ENCODE assay signal across 9 mouse cellular contexts in genomic region chr19:34474991-34475971, GRCm38 (mm10). TPM values are rescaled to one million over a fixed set of nuclear protein-coding genes. Genes with fewer than 3 reads are reported as not detected.
A peak's percentile ranks its signal among the peaks of the same experiment; 100 is the strongest.
DNase-seq lines count a peak whose midpoint lies in the region; ATAC-seq and TF ChIP-seq lines count a peak whose summit lies in the region.
"Had no signal": no experiment of that assay in that cellular context is flagged by ENCODE, and none has a peak within 500 bp of the region (broad histone marks: within the 10 kb centered on the region; RNA-seq: fewer than 3 reads in every experiment).

TSS of gene Ch25h (minus strand) at chr19:34475164.

- peaks cover 56% of the 10 kb centered on the region for H3K27me3 ChIP-seq in erythroblast, embryonic 14.5 days (ENCODE audit: control insufficient read depth)
- peaks cover 6% of the 10 kb centered on the region; the same call in 1 of the 2 replicates for H3K27me3 ChIP-seq in intestine, embryonic 15.5 days (replicated peaks)
- H3K27me3 ChIP-seq in liver, embryonic 12.5 days (replicated peaks): peaks cover 43% of the 10 kb centered on the region
- peaks cover 8% of the 10 kb centered on the region; the same call in 1 of the 2 replicates for H3K27me3 ChIP-seq in midbrain, postnatal 0 days (ENCODE audit: insufficient read depth, low read length)
- no peaks in the 10 kb centered on the region for H3K27me3 ChIP-seq in stomach, postnatal 0 days (ENCODE audit: control insufficient read depth, insufficient read depth, low read length)

- WGBS in intestine, embryonic 15.5 days: under 1% methylated on average over 35 of the region's 35 CpGs
- under 1% methylated on average over 32 of the region's 35 CpGs for WGBS in liver, embryonic 12.5 days (ENCODE audit: insufficient replicate concordance)
- WGBS in midbrain, postnatal 0 days: under 1% methylated on average over 35 of the region's 35 CpGs
- WGBS in stomach, postnatal 0 days: 3% methylated on average over 32 of the region's 35 CpGs

- peak within 1 kb of the TSS; percentile 22; the same call in 1 of the 2 replicates for H3K9ac ChIP-seq in intestine, embryonic 15.5 days
- peak within 1 kb of the TSS; percentile 22; the same call in 1 of the 2 replicates for H3K9ac ChIP-seq in liver, embryonic 12.5 days
- peak within 1 kb of the TSS; percentile 55 for H3K9ac ChIP-seq in midbrain, postnatal 0 days (replicated peaks; ENCODE audit: low read length, poor library complexity, severe bottlenecking)
- H3K9ac ChIP-seq in stomach, postnatal 0 days (ENCODE audit: low read length): peak within 1 kb of the TSS; percentile 53

- TF ChIP-seq CTCF in cortical plate, adult 2 months (IDR thresholded peaks at IDR 0.05; ENCODE audit: extremely low read depth, insufficient read depth, low read length): no peak
- no peak for TF ChIP-seq CTCF in midbrain, postnatal 0 days (IDR thresholded peaks at IDR 0.05)
- TF ChIP-seq CTCF in stomach, postnatal 0 days (IDR thresholded peaks at IDR 0.05; ENCODE audit: low read depth): no peak

- H3K27ac ChIP-seq in cortical plate, adult 2 months (ENCODE audit: insufficient read depth, low read length): no peak within 1 kb of the TSS
- no peak within 1 kb of the TSS for H3K27ac ChIP-seq in intestine, embryonic 15.5 days
- H3K27ac ChIP-seq in liver, embryonic 12.5 days: no peak within 1 kb of the TSS
- H3K27ac ChIP-seq in midbrain, postnatal 0 days (ENCODE audit: low read depth, low read length): no peak within 1 kb of the TSS
- no peak within 1 kb of the TSS; the same call in 1 of the 2 replicates for H3K27ac ChIP-seq in stomach, postnatal 0 days (replicated peaks)

- peaks cover 3% of the 10 kb centered on the region; the same call in 1 of the 2 replicates for H3K9me3 ChIP-seq in erythroblast, embryonic 14.5 days (ENCODE audit: control insufficient read depth, low read length)
- no peaks in the 10 kb centered on the region for H3K9me3 ChIP-seq in intestine, embryonic 15.5 days
- H3K9me3 ChIP-seq in liver, embryonic 12.5 days (replicated peaks): no peaks in the 10 kb centered on the region
- no peaks in the 10 kb centered on the region for H3K9me3 ChIP-seq in midbrain, postnatal 0 days (ENCODE audit: low read length)
- no peaks in the 10 kb centered on the region for H3K9me3 ChIP-seq in stomach, postnatal 0 days (ENCODE audit: control insufficient read depth, low read length)

- peak within 1 kb of the TSS; percentile 94 for H3K4me2 ChIP-seq in intestine, embryonic 15.5 days (replicated peaks)
- peak within 1 kb of the TSS; percentile 78 for H3K4me2 ChIP-seq in liver, embryonic 12.5 days
- H3K4me2 ChIP-seq in midbrain, postnatal 0 days (ENCODE audit: low read depth, low read length, poor library complexity, severe bottlenecking): peak within 1 kb of the TSS; percentile 90
- H3K4me2 ChIP-seq in stomach, postnatal 0 days (replicated peaks; ENCODE audit: low read depth): peak within 1 kb of the TSS; percentile 86

- ATAC-seq in erythroblast, adult 5-6 weeks (replicated peaks; ENCODE audit: low FRiP score, poor library complexity, severe bottlenecking): no peak
- ATAC-seq in intestine, embryonic 15.5 days: peak; percentile 83
- 0 out of 2 replicates have a peak, but pooled peaks have one; percentile 42 for ATAC-seq in liver, embryonic 12.5 days
- peak; percentile 81 for ATAC-seq in midbrain, postnatal 0 days (ENCODE audit: low FRiP score)
- peak; percentile 42; the same call in 1 of the 2 replicates for ATAC-seq in stomach, postnatal 0 days (ENCODE audit: low FRiP score, low TSS enrichment)

- no peak for TF ChIP-seq EP300 in stomach, postnatal 0 days (optimal IDR thresholded peaks at IDR 0.05)

- no peak for TF ChIP-seq POLR2A in cortical plate, adult 2 months (IDR thresholded peaks at IDR 0.05; ENCODE audit: extremely low read depth, insufficient read depth, low read length)

- peaks cover 8% of the 10 kb centered on the region for H3K4me1 ChIP-seq in erythroblast, embryonic 14.5 days (ENCODE audit: control insufficient read depth)
- no peaks in the 10 kb centered on the region for H3K4me1 ChIP-seq in cortical plate, adult 2 months (ENCODE audit: control insufficient read depth, insufficient read depth, low read length)
- H3K4me1 ChIP-seq in intestine, embryonic 15.5 days (replicated peaks): peaks cover 7% of the 10 kb centered on the region; the same call in 1 of the 2 replicates
- H3K4me1 ChIP-seq in liver, embryonic 12.5 days: peaks cover 16% of the 10 kb centered on the region
- 0 out of 2 replicates have a peak, but pooled peaks cover 6% of the 10 kb centered on the region for H3K4me1 ChIP-seq in midbrain, postnatal 0 days (ENCODE audit: insufficient read depth, low read length)
- no peaks in the 10 kb centered on the region for H3K4me1 ChIP-seq in stomach, postnatal 0 days (replicated peaks; ENCODE audit: control insufficient read depth, insufficient read depth)

- peak within 1 kb of the TSS; percentile 37 for H3K4me3 ChIP-seq in erythroblast, embryonic 14.5 days (replicated peaks)
- peak within 1 kb of the TSS; percentile 52 for H3K4me3 ChIP-seq in cortical plate, adult 2 months (ENCODE audit: insufficient read depth, low read length)
- peak within 1 kb of the TSS; percentile 49 for H3K4me3 ChIP-seq in intestine, embryonic 15.5 days (replicated peaks)
- peak within 1 kb of the TSS; percentile 51 for H3K4me3 ChIP-seq in liver, embryonic 12.5 days
- peak within 1 kb of the TSS; percentile 52 for H3K4me3 ChIP-seq in midbrain, postnatal 0 days (ENCODE audit: low read depth, low read length)
- H3K4me3 ChIP-seq in stomach, postnatal 0 days (ENCODE audit: low read depth, low read length): peak within 1 kb of the TSS; percentile 59

- peak; percentile 98 for DNase-seq in heart, adult 11 months
- peak; percentile 52 for DNase-seq in midbrain, postnatal 0 days (ENCODE audit: low spot score)
- DNase-seq in stomach, postnatal 0 days (ENCODE audit: low spot score): peak; percentile 42

- no peaks in the 10 kb centered on the region for H3K36me3 ChIP-seq in erythroblast, embryonic 14.5 days (ENCODE audit: control insufficient read depth)
- H3K36me3 ChIP-seq in intestine, embryonic 15.5 days: no peaks in the 10 kb centered on the region
- no peaks in the 10 kb centered on the region for H3K36me3 ChIP-seq in liver, embryonic 12.5 days
- H3K36me3 ChIP-seq in midbrain, postnatal 0 days (ENCODE audit: insufficient read depth, low read length): no peaks in the 10 kb centered on the region
- no peaks in the 10 kb centered on the region for H3K36me3 ChIP-seq in stomach, postnatal 0 days (ENCODE audit: control insufficient read depth, insufficient read depth, low read length)

RNA-seq across cellular contexts. Expression of gene Ch25h, which starts in this region (rescaled TPM):
- not detected in 2 replicates for polyA plus RNA-seq in erythroblast, embryonic 14.5 days (2012)
- not detected in 2 replicates for total RNA-seq in erythroblast, adult 5-6 weeks (2015; ENCODE audit: low replicate concordance)
- not detected in 2 replicates for total RNA-seq in erythroblast, adult 5-6 weeks (2017; ENCODE audit: low replicate concordance)
- polyA plus RNA-seq in cortical plate, adult 2 months (2012; rRNA removed): 1.2 and 2.4 TPM in 2 replicates
- polyA plus RNA-seq in intestine, embryonic 15.5 days (2015; fragmentation: Nextera tagmentation; extraction: Ambion mirVana): 3.2 and 4.2 TPM in 2 replicates
- 0.43 and 0.97 TPM in 2 replicates for polyA plus RNA-seq in liver, embryonic 12.5 days (2016; fragmentation: Nextera tagmentation; extraction: Ambion mirVana)
- 0.60 and 0.61 TPM in 2 replicates for total RNA-seq in midbrain, postnatal 0 days (2014; rRNA removed)
- polyA plus RNA-seq in midbrain, postnatal 0 days (2015; fragmentation: Nextera tagmentation; extraction: Ambion mirVana): 0.42 and 0.86 TPM in 2 replicates
- 3.7 and 4.6 TPM in 2 replicates for polyA plus RNA-seq in stomach, postnatal 0 days (2015; fragmentation: Nextera tagmentation; extraction: Ambion mirVana)
- total RNA-seq: MEL had no signal

Comparison
In these comparisons a context has a peak if more than half of its experiments do, and no peak if none do; other contexts are left out.
1. Peak in ATAC-seq, H3K4me3 ChIP-seq, H3K9ac ChIP-seq and H3K4me2 ChIP-seq in liver, embryonic 12.5 days; RNA of the gene not detected or under 1 TPM.
2. Peak in DNase-seq, ATAC-seq, H3K4me3 ChIP-seq, H3K9ac ChIP-seq and H3K4me2 ChIP-seq in midbrain, postnatal 0 days; RNA of the gene not detected or under 1 TPM.
3. DNase-seq: peak in every context shown above with its lines; median percentile 98 in heart, adult 11 months; 52 in midbrain, postnatal 0 days; 42 in stomach, postnatal 0 days.